Mouse (Mus musculus) kidney, adult 9 months (tissue): ENCODE data around the gene Hoxa7.

Experiments used
- DNase-seq: peaks from one replicate; pipeline ENCODE4 v3.0.0; 2022

The Hoxa7 gene

DNA sequence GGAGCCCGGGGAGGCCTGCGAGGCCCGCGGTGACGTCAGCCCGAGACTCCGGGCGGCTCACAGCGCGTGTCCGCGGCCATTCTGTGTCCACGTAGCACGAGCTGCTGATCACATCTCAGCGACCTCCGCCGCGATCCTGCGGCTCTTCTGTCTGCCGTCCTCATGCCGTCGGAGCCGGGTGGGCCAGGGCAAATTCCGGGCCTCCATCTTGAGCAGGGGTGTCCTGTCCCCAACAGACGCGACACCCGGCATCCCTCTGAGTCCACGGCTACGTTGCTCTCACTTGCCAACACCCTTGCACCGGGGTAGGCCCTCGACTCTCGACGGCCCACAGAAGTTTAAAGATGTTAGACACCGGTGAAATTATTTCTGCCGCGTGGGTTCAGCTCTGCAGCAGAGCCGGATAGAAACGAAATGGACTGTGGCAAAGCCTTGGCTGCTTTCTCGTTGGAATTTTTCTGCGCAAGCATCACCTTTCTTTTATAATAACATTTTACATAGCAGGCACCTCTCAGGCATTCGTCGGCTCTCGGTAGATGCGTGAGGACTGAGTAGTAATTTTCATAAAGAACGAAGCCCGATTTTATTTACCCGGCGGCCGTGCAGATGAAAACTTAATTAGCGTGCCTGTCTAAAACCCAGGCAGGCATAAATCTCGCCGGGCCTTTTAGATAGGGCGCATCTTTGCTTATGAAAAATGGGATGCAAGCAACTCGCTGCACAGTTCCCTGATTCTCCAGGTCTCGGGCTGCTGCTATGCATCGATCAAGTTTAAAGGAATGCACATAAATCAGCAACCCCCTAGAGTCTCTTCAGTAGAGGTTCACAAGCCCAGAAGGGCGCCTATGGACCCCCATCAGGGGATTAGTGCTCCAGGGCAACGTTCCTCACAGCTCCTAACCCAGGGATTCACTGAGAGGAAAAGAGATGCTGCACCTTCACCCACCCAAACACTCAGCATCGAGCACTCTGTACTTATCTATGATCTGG is 32.2 kb upstream of the Hoxa7 start:
- DNase-seq: no peak

DNA sequence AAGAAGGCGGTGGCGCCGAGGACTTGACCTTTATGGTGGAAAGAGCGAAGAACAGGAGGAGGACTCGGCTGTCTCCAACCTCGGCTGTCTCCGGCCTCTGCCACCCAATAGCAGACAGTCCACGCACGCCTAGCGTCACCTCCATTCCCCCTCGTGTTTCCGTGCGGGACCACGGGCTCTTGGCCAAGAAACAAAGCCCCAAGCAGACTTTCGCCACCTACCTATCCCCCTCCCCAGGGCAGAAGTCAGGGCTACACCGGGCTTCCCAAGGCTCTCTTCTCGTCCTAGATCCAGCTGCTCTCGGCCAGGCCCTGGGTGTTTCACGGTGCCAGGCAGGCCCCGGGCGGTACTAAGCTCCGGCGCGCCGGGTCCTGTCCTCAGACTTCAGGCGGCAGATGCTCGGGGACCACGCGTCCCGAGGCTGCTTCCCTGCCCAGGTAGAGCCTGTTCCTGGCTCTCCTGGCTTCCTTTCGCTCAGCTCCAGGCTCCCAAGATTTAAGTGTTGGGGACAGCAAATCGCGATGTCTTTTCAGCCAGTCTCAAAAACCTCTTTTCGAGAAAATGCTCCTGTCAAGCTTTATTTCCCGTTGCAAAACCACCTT is 31.2 kb upstream of the Hoxa7 start:
- no peak for DNase-seq

DNA sequence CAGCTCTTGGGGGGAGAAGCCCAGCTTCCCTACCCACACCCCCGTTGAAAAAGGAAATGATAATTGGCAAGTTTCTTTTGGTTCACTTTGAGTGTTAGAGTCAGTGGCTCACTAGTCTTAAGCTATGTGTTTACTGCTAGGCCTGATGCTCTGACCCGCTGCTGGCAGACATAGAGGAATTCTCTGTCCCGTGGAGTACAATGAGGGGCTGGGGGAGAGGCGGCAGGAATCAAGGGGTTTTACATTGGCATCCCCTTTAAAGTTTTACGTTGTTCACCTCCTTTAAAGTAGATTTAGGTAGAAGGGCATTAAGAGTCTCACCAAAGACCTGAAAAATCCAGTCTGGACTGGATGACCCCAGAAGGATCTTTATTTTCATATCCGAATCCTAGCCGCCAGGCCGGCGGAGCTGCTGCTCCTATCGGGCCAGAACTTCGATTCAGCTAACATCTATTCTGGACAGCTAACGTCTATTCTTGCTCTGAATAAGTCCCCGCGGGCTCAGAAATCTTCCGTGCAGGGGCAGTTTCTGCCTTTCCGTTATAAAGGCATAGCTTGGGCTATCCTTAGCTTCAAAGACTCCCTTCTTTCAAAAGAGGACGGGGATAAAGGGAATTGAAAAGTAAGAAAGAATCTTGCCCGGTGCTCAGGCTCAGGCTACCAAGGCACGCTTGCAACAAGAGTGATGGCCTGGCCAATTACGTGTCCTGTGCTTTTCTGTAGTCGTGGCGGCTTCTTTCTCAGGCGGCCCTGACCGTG is 30.5 kb upstream of the Hoxa7 start:
- DNase-seq: no peak

DNA sequence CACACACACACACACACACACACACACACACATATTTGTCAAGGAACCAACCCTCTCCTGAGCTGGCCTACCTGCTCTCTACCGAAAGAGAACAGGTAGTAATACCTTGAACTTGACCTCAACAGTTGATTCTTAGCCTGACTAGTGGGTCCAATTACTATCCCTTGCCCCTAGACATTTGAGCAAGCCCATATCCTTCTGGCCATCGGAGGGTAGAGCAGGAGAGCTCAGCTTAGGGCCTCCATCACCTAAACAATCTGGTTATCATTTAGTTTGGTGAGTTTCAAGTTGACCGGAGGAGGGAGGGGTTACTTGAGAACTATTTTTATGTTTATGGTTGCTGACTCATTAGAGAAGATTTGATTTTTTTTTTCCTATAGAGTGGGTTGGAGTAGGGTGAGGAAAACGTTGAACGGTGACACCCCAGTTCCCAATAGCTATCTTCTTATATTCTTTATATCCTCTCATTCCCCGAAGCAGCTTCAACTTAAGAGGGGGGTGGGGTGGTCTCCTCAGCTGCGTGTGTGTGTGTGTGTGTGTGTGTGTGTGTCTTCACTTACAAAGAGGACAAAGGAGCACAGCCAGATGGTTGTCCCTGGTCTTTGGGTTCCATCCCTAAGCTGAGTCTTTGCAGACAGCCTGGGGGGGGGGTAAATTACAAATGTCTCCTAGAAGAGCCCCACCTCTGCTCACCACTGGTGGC is 29.7 kb upstream of the Hoxa7 start:
- no peak for DNase-seq

DNA sequence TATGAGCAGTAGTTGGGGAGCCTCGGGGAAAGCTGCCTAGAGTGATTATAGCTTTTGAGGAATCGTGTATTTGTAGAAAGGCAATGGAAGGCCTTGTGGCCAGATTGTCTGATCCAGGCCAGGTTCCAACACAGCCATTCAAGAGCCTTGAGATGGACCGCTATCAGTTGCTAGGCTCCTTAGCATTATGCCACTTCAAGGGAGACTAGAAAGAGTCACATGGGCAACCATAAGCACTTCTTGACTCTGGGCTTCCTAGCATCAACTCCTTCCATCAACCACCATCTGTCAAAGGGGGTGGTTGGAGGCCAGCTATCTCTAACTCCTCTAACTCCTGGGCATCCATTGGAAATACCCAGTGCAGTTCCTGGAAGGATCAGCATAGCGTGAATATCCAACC is 28.2 kb upstream of the Hoxa7 start:
- DNase-seq: no peak

DNA sequence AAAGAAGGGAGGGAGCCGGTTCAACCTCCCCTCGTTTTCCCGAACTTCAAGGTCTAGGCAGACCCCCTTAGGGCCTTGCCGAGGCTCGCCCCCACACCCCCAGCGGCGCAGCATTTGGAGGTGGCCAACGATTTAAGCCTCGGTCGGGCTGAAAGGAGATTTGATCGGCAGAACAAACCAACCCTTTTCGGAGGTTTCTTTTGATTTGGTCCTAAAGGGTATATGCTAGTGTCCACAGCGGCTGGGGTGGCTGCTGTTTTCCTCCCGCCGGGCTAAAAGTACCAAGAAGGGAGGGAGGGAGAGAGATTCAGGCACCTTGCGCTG is 27.7 kb upstream of the Hoxa7 start:
- DNase-seq: no peak

DNA sequence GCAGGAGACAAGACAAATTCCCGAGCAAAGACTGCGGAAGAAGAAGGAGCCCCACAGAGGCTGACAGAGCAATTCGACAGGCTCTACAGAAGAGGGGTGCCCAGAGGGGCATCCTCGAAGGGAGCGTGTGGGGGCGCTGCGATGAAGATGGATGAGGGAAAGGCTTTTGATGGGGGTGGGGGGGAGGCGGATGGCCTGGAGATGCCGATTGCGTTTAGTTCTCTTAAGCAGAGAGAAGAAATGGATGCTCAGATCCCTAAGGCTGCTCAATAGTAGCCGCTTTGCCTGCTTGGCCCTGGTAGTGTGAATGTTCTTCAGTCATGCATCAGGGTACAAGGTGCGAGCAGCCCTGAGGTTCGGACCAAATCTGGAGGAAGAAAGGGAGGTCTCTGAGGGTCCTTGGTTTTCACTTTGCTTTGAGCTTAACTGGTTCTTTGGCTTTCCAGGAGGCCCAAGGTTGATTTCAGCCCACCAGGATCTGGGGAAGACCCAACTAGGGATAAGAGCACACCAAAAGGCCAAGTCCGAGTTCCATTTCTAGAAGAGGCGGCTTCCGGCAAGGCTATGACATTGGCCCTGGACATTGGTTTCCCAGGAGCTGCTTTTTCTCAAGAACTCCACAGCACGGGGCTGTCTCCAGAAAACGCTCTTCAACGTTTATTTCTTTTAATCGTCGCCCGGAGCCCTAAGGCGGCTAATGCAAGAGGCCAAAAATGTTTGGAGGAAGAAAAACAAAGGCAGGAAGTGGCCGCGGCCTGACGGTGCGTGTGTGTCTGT is 27.2 kb upstream of the Hoxa7 start:
- no peak for DNase-seq

DNA sequence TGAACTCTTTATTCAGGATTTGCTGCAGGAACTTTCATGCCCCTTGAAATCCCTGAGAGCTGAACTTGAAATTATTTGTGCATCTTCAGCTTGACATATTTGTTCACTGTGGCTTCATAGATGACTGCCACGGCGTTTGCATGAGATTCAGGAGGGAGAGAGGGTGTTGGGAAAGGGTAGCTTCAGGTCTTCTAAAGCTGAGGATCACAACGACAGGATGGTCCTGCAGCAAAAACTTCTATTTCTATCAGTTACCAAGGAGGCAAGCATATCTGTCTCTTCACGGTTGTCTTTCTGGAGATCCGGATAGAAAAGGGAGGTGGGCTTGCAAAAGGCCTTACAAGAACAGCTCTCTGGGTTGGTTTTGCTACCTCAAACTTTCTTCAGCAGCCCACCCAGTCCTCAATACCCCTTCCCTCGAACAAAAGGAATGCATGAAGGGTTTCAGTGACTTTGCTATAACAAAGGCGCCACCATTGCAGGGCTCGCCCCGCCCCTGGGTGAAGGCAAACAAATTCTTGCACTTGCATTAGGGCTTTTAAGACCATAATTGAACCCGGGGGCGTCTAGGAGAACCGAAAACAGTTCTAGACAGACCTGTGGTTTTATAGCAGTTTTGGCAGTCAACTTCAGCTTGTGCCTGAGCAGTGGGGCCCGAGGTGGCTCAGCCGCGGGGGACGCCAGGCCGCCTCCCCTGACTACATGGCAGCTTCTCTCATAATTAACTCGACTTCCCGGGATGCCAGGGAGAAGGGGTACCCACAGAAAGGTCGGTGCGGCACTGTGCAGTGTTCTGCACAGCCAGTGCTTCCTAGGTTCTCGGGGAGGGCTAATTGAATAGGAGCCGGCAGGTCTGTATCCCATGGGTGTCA is 26.3 kb upstream of the Hoxa7 start:
- DNase-seq: no peak

DNA sequence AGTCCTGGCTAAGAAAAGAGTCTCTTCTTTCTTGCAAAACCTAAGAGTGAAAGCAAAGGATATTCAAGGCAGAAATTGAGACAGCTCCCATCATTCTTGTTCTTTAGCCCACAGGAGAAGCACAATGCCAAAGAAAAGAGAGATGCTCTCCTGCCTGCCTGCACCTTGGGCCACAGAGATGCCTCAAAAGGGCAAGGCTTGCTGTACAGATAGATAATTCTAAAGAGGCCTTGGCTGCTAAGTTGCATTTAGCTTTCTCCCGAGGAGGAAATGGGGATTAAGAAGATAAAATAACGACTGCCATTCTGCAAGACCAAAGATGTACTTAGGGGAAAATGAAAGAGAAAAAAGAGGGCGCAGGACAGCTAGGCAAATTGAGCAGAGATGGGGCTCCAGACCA is 25.3 kb upstream of the Hoxa7 start:
- no peak for DNase-seq

DNA sequence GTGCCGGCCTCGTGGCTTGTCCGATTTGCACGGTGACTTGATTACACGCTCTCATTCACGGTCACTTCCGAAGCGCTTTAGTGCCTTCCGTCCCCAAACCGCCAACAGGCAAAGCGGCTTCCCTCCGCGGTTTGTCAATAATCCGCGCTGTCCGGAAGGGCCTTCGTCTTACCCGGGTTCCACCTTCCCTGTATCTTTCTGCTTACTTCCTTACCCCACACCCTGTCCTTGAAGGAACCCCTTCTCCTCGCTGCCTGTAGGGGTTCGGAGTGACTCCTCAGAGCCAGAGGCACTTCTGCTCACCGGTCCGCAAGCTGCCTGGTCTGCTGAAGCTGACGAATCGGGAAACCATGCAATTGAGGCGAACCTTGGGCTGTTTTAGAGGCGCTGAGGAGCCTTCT is 24.7 kb upstream of the Hoxa7 start:
- peak; percentile 26 for DNase-seq

DNA sequence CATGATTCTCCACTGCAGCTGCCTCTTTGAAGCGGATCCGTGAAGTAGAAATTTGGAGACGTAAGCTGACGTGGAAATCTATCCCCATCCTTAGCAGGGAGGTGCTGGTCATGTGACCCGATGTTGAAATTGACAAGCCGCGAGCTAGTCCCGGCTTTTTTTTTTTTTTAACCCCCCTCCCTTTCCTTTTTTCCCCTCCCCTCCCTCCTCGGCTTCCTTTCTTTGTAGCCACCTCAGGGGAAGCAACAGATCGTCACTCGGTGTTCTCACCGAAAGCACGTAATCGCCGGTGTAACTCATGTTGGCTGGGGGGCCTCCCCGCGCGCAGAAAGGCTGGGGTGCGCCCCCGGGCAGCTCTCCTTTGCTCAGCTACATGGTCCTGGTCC is 24.1 kb upstream of the Hoxa7 start, which contains the start of gene Hoxa11:
Gene Hoxa11 (minus strand): TSS at position 54 of the 386 bp plus-strand sequence.
- peak; percentile 46 for DNase-seq

DNA sequence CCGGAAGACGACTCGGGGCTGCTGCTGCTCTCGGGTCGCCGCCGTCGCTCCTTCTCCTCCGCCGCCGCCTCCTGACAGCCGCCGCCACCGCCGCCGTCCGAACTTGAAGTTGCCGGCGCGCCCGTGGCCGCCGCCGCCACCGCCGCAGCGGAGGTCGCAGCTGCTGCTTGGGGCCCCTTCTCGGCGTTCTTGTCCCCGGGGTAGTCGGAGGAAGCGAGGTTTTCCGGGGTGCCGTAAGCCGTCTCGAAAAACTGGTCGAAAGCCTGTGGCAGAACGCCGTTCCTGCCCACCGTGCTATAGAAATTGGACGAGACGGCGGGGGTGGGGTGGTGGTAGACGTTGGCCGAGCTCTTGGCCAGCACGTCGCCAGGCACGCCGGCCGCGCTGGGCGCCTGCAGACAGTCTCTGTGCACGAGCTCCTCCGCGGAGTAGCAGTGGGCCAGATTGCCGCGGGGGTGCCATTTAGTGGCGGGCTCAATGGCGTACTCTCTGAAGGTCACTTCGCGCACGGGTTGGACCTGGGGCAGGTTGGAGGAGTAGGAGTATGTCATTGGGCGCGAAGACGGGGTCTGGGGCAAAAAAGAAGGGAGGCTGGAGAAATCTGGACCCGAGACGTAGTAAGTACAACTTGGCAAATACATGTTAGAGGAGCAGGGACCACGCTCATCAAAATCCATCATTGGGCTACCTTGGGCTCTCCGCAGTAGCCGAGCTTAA is 23.5 kb upstream of the Hoxa7 start:
- DNase-seq: peak; percentile 29

DNA sequence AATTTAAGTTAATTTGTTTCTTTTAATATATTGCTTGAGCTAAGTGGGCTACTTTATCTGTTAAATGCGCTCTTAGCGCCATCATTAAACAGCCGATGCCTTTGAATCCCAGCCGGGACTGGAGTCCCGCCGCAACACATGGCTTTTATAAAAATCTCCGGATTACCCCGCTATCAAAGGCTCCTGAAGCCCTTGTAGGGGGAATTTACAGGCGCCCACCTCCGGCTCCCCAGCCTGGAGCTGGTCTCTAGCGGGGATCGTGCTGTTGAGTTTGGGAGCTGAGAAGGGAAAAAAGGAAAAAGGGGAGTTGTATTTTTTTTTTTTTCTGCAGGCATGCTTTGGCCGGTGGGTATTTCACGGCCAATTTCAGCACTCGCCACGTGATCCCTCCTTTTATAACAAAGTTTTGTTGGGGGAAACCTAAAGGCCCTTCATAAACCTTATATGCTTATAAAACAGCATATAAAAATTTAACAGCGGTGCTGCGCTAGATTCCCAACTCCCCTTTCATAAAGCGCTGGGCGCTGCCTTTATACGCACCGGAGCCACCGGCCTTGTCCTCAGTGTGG is 22.9 kb upstream of the Hoxa7 start:
- DNase-seq: no peak

DNA sequence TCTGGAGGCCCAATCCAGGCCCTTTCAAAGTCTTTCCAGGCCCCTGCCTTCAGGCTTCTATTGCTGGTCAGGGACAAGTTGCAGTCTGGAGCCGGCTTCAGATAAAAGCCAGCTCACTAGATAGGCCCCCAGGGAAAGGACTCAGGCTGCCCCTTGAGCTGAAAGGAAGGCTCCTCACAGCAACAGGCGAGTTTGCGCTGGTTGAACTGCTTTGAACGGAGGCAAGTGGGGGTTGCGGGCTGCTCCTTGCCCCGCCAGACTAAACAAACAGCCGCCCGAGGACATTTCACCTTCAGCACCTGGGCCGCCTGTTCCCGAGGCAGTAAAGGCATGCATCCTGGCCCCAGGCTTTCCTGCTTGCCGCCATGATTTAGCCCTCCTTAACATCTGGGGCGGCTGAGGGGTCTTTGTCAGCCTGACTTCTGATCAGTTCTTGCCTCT is 22.0 kb upstream of the Hoxa7 start:
- no peak for DNase-seq

DNA sequence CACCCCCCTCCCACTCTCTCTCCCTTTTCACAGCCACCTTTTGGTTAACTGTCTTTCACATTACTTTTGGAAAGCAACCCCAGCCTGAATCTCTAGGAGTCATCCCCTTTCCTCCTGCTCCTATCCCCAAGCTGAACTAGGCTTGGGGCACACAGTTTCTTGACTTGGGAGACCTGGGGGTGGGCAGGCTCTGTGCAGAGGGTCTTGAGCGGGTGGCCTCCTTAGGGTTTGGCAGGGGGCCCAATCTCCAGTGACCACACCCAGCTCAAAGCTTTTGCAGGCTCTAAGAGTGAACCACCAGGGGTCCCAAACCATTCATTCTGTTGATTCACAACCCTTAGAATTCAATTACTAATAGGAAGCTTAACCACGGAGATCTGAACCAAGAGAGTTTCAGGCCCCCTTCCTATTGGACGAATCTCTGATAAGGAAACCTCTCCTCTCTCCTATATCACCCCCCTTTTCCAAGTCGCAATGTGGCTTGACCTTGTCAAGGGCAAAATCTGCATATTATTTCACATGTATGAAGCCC is 21.2 kb upstream of the Hoxa7 start:
- no peak for DNase-seq

DNA sequence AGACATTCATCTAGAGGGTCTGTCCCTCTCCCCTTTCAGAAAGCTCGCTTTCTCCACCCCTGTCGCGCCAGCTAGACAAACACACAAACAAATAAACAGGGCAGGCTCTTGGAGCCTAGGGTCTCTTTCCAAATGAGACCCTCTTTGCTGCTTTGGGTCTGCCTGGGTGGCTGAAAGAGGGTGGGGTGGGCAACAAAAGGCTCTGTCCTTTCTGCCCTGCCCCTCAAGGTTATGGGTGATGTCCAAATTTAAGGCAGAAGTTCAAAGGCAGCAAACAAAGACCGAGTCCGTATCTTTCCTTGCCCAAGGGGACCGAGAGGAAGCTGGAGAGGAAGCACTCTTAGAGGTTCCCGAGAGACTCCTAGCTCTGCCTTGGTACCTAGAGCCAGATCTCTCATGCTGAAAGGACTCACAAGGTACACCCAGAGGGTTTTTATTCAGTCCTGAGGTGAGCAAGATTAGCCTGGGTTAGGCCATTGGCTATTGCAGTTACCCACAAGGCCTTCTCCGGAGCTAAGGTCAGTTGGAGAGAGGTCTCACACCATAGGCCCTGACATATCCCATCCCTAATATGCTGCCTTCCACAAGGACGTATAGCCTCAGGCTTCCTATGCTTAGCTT is 19.5 kb upstream of the Hoxa7 start:
- no peak for DNase-seq

DNA sequence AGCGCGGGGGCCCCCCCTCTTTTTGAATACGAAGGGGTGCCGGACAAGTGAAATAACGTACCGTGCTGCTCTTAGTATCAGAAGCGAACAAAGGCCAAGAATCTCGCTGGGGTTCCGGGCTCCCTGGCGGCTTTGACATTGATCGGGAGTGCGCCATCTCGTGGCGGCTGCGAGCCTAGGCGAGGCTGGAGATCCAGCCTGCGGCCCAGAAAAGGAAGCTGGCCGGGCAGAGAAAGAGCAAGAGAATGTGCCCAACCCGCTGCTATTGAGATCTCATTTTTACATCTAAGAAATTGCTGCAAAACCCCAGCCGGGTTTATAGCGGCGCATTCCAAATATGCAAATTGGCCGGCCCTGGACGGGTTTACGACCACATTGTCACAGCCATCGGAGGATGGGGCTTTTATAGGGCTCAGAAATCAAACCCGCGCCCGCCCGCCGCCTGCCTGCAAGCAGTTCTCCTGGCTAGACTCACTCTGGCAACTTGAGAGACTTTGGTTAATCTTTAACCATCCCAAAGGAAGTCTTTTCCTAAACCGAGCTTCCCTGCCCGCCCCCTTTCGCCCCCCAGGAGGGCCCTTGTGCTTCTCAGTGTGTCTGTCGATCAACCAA is 18.8 kb upstream of the Hoxa7 start, which contains the start of gene Hoxa10:
Gene Hoxa10 (minus strand): TSS at position 466 of the 612 bp plus-strand sequence.
- peak; percentile 94 for DNase-seq

DNA sequence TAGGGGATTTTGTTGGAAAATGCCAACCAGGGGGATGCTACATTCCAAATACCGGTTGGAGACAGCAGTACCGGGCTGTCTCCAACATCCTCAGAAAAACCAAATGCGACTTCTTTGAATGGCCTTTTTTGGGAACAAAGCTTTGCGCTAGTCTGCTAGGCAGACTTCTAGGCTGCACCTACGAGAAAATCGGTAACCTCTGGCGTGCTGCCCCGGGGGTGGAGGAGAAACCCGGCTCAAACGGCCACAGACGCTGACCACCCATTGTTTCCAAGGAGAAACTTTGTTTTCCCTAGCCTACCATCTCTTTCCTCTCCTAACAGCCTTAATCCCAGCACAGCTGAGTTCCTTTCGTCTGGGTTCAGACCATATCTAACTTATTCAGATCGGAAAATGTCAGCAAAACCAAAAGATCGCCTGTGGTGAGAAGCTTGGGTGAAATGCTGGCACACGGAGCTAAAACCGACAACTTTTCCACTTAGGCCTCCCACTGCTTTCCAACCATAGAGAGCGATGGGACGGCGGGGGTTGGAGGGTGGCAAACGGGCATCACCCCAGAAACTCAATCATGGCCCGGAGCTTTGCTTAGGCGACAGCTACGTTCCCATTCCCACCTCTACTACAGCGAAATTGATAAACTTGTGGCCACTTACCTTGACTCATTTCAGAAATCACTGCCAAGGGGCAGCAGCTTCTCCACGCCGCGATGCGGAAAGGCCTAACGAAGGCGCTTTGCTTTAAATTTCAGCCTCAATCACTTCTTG is 18.2 kb upstream of the Hoxa7 start:
- DNase-seq: peak; percentile 49
